Mouse (Mus musculus): Measurements from ENCODE around the gene Scfd2.

GRCm38 (mm10) chr5:74527025-74527424 is 4.5 kb downstream of the Scfd2 start:
- TF ChIP-seq POLR2A (IDR thresholded peaks at IDR 0.05; ENCODE audit: borderline replicate concordance, control insufficient read depth, low read depth, low read length) (no peak), CTCF (IDR thresholded peaks at IDR 0.05; ENCODE audit: control insufficient read depth, insufficient read depth, low read length) (no peak)

All from bone marrow, adult 2 months (tissue).